ENCODE assay signal across 9 mouse cellular contexts in the genomic region with DNA sequence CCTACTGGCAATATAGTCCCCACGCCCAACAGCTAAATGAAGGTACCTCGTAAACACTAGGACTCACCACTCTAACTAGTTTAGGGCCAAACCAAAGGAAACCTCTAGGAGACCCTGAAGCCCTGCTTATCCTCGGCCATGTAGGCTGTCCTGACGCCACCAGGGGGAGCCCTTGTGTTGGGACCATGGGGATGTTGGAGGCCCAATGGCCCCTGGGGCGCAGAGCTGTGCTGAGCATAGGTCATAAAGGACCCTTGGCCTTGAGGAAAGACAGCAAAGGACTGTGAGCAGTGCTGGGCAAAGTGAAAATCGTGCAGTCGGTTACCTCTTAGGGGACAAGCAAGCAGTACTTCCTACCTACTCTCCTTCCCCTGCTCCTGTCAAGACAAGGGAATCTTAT. TPM values are rescaled to one million over a fixed set of nuclear protein-coding genes. Genes with fewer than 3 reads are reported as not detected.
DNase-seq lines count a peak whose midpoint lies in the region; ATAC-seq and TF ChIP-seq lines count a peak whose summit lies in the region.
"Had no signal": no experiment of that assay in that cellular context is flagged by ENCODE, and none has a peak within 500 bp of the region (broad histone marks: within the 10 kb centered on the region; RNA-seq: fewer than 3 reads in every experiment).

No protein-coding gene starts in this region.

- H3K4me2 ChIP-seq in kidney, embryonic 14.5 days (replicated peaks; ENCODE audit: low read depth, low read length): no peak overlapping the region
- no peak overlapping the region for H3K4me2 ChIP-seq in liver, embryonic 11.5 days

- TF ChIP-seq CTCF in Patski (IDR thresholded peaks at IDR 0.05): peak; percentile 75

- H3K9ac ChIP-seq in kidney, embryonic 14.5 days (ENCODE audit: low read depth, low read length): no peak overlapping the region
- H3K9ac ChIP-seq in liver, embryonic 11.5 days (ENCODE audit: low read depth, low read length): no peak overlapping the region

- H3K36me3 ChIP-seq in kidney, embryonic 14.5 days (ENCODE audit: control insufficient read depth, insufficient read depth, low read length): no peaks in the 10 kb centered on the region
- H3K36me3 ChIP-seq in liver, embryonic 11.5 days (ENCODE audit: control insufficient read depth, insufficient read depth, low read length): no peaks in the 10 kb centered on the region

- CTCF ChIA-PET in Patski (lab: Charles Lee): interaction anchor here (0.7 to 1.4 kb wide), 4 partner anchors 9 to 238 kb away, joined by 3 to 8 read pairs (median 4); no protein-coding TSS in a partner anchor

- intact Hi-C loops in gastrocnemius, postnatal 14 days (cut with DNase I; ENCODE audit: low total_unique reads): loop anchor here (5.0 to 10.0 kb wide), 2 partner anchors 93 to 211 kb away; no protein-coding TSS in a partner anchor

- no peaks in the 10 kb centered on the region for H3K9me3 ChIP-seq in kidney, embryonic 14.5 days (ENCODE audit: control insufficient read depth, low read length)
- H3K9me3 ChIP-seq in liver, embryonic 11.5 days (ENCODE audit: control insufficient read depth, low read length): no peaks in the 10 kb centered on the region

- DNase-seq in 3134 (ENCODE audit: extremely low read depth, insufficient read length, low spot score): peak; percentile 44
- no peak for DNase-seq in Patski (ENCODE audit: low read depth, low spot score)
- peak; percentile 88 for DNase-seq in cerebellum, postnatal 10 days
- peak; percentile 72 for DNase-seq in gastrocnemius, postnatal 14 days
- DNase-seq in liver, embryonic 11.5 days (ENCODE audit: low spot score): peak; percentile 59
- peak; percentile 82 for DNase-seq in ovary, postnatal 36 days (ENCODE audit: low spot score)
- DNase-seq in urinary bladder, adult 2 months (ENCODE audit: low spot score): peak; percentile 68

- ATAC-seq in Patski: no peak
- 0 out of 2 replicates have a peak, but pooled peaks have one; percentile 43 for ATAC-seq in kidney, embryonic 14.5 days (ENCODE audit: low FRiP score, low TSS enrichment)
- ATAC-seq in liver, embryonic 11.5 days (replicated peaks; ENCODE audit: low FRiP score): peak; percentile 74

- H3K4me3 ChIP-seq in kidney, embryonic 14.5 days (ENCODE audit: low read length): no peak overlapping the region
- no peak overlapping the region for H3K4me3 ChIP-seq in liver, embryonic 11.5 days (ENCODE audit: low read depth, low read length)

- WGBS in kidney, embryonic 14.5 days: 23% methylated on average over 7 of the region's 7 CpGs
- 26% methylated on average over 7 of the region's 7 CpGs for WGBS in liver, embryonic 11.5 days

- H3K27ac ChIP-seq in kidney, embryonic 14.5 days (ENCODE audit: low read depth, low read length): no peak overlapping the region
- H3K27ac ChIP-seq in liver, embryonic 11.5 days (ENCODE audit: low read depth, low read length): no peak overlapping the region

- no peaks in the 10 kb centered on the region for H3K27me3 ChIP-seq in Patski
- H3K27me3 ChIP-seq in kidney, embryonic 14.5 days (ENCODE audit: control insufficient read depth, insufficient read depth, low read length): peaks cover 4% of the 10 kb centered on the region; the same call in 1 of the 2 replicates
- H3K27me3 ChIP-seq in liver, embryonic 11.5 days (replicated peaks; ENCODE audit: control insufficient read depth, insufficient read depth, low read length): no peaks in the 10 kb centered on the region

- in situ Hi-C loops in Patski (cut with MboI; ENCODE audit: low pct_unique_long_range_greater_than_20kb): loop anchor here (5.0 to 10.0 kb wide), 2 partner anchors 123 to 201 kb away; no protein-coding TSS in a partner anchor

- no peaks in the 10 kb centered on the region for H3K4me1 ChIP-seq in kidney, embryonic 14.5 days (ENCODE audit: control insufficient read depth, insufficient read depth, low read length)
- H3K4me1 ChIP-seq in liver, embryonic 11.5 days (replicated peaks; ENCODE audit: control insufficient read depth, insufficient read depth, low read length): no peaks in the 10 kb centered on the region

- POLR2A ChIA-PET in Patski (lab: Charles Lee): no interaction called here

RNA-seq across cellular contexts. Expression of a gene that starts 1.6 kb away (rescaled TPM):
- polyA plus RNA-seq in Patski (2021): 0.30 TPM
- total RNA-seq in gastrocnemius, postnatal 14 days (2021): under 1 TPM; 0.10 to 0.24 TPM
- polyA plus RNA-seq in kidney, embryonic 14.5 days (2014; fragmentation: Nextera tagmentation; extraction: Ambion mirVana): 0.66 and 0.79 TPM in 2 replicates
- 0.08 and 0.10 TPM in 2 replicates for polyA plus RNA-seq in liver, embryonic 11.5 days (2014; fragmentation: Nextera tagmentation; extraction: Ambion mirVana)
- polyA plus RNA-seq in urinary bladder, adult 2 months (2012; rRNA removed): 0.76 and 1.0 TPM in 2 replicates
- polyA plus RNA-seq: stomach, embryonic 14.5 days had no signal

RNA-seq across cellular contexts. Expression of a gene that starts 35.5 kb away (rescaled TPM):
- polyA plus RNA-seq in Patski (2021): not detected
- not detected for total RNA-seq in gastrocnemius, postnatal 14 days (2021)
- polyA plus RNA-seq in kidney, embryonic 14.5 days (2014; fragmentation: Nextera tagmentation; extraction: Ambion mirVana): 0.51 TPM in 2 replicates
- 7.5 and 8.7 TPM in 2 replicates for polyA plus RNA-seq in liver, embryonic 11.5 days (2014; fragmentation: Nextera tagmentation; extraction: Ambion mirVana)
- polyA plus RNA-seq in urinary bladder, adult 2 months (2012; rRNA removed): not detected in 2 replicates
- polyA plus RNA-seq: stomach, embryonic 14.5 days had no signal

RNA-seq across cellular contexts. Expression of a gene that starts 54.6 kb away (rescaled TPM):
- not detected for polyA plus RNA-seq in Patski (2021)
- not detected for total RNA-seq in gastrocnemius, postnatal 14 days (2021)
- polyA plus RNA-seq in kidney, embryonic 14.5 days (2014; fragmentation: Nextera tagmentation; extraction: Ambion mirVana): not detected in 2 replicates
- not detected in 2 replicates for polyA plus RNA-seq in liver, embryonic 11.5 days (2014; fragmentation: Nextera tagmentation; extraction: Ambion mirVana)
- not detected in 2 replicates for polyA plus RNA-seq in urinary bladder, adult 2 months (2012; rRNA removed)
- polyA plus RNA-seq: stomach, embryonic 14.5 days had no signal
